Mouse (Mus musculus) T-helper 17 cell (primary cell): ENCODE measurements at regions not wholly inside any gene's neighbourhood (a gene's known extent, or its start where the extent isn't known, plus 50 kb on each side); places are given as distances from the start of the nearest gene placed in this dataset.

Experiments
- in situ Hi-C, 2 experiments: fragments of 300-600 bp; cut with MboI, MseI; formaldehyde crosslinking; loops; 1 replicate in 1 of 2; 2 replicates in 1 of 2; pipeline ENCODE4 v1.15.1; 2025; ENCODE audit warnings: high pct_unique_total_duplicates in 2 of 2

- in situ Hi-C loops = no loop called here
Observed at GRCm38 (mm10) chr2:45656011-45656410, 538.8 kb upstream of the Zeb2 start.

GRCm38 (mm10) chr2:45654693-45655092 lies 537.5 kb upstream of the Zeb2 start:
- in situ Hi-C loops = no loop called here

GRCm38 (mm10) chr2:45652977-45653376 lies 535.8 kb upstream of the Zeb2 start:
- in situ Hi-C loops = no loop called here

- in situ Hi-C loops = no loop called here
Observed at GRCm38 (mm10) chr2:45650271-45650985, 533.2 kb upstream of the Zeb2 start.

GRCm38 (mm10) chr2:45647846-45648245 lies 530.7 kb upstream of the Zeb2 start:
- in situ Hi-C loops = no loop called here

- in situ Hi-C loops = loop anchor here in 1 of 2 experiments (10.0 kb wide), 1 partner anchor 595 kb away; no protein-coding TSS in a partner anchor
Observed at GRCm38 (mm10) chr2:45630081-45630480, 512.9 kb upstream of the Zeb2 start.

- in situ Hi-C loops = loop anchor here in 1 of 2 experiments (10.0 kb wide), 2 partner anchors 595 to 1925 kb away; no protein-coding TSS in a partner anchor
Observed at GRCm38 (mm10) chr2:45629616-45630015, 512.4 kb upstream of the Zeb2 start.

GRCm38 (mm10) chr2:45623056-45623455 lies 505.9 kb upstream of the Zeb2 start:
- in situ Hi-C loops = loop anchor here in 1 of 2 experiments (10.0 kb wide), 1 partner anchor 1918 kb away; no protein-coding TSS in a partner anchor

GRCm38 (mm10) chr2:45608926-45609325 lies 491.7 kb upstream of the Zeb2 start:
- in situ Hi-C loops = no loop called here

GRCm38 (mm10) chr2:45607393-45607792 lies 490.2 kb upstream of the Zeb2 start:
- in situ Hi-C loops = no loop called here

- in situ Hi-C loops = no loop called here
Observed at GRCm38 (mm10) chr2:45601332-45601900, 484.2 kb upstream of the Zeb2 start.

GRCm38 (mm10) chr2:45593765-45594164 lies 476.6 kb upstream of the Zeb2 start:
- in situ Hi-C loops = no loop called here

GRCm38 (mm10) chr2:45590980-45591379 lies 473.8 kb upstream of the Zeb2 start:
- in situ Hi-C loops = no loop called here

- in situ Hi-C loops = no loop called here
Observed at GRCm38 (mm10) chr2:45588248-45588647, 471.1 kb upstream of the Zeb2 start.

- in situ Hi-C loops = no loop called here
Observed at GRCm38 (mm10) chr2:45586588-45587200, 469.5 kb upstream of the Zeb2 start.

GRCm38 (mm10) chr2:45581549-45581925 lies 464.3 kb upstream of the Zeb2 start:
- in situ Hi-C loops = no loop called here

- in situ Hi-C loops = no loop called here
Observed at GRCm38 (mm10) chr2:45580838-45581548, 463.8 kb upstream of the Zeb2 start.

- in situ Hi-C loops = no loop called here
Observed at GRCm38 (mm10) chr2:45572906-45573305, 455.7 kb upstream of the Zeb2 start.

GRCm38 (mm10) chr2:45554707-45555106 lies 437.5 kb upstream of the Zeb2 start:
- in situ Hi-C loops = no loop called here

- in situ Hi-C loops = no loop called here
Observed at GRCm38 (mm10) chr2:45541394-45541793, 424.2 kb upstream of the Zeb2 start.

GRCm38 (mm10) chr2:45538950-45539349 lies 421.8 kb upstream of the Zeb2 start:
- in situ Hi-C loops = no loop called here

- in situ Hi-C loops = no loop called here
Observed at GRCm38 (mm10) chr2:45537722-45538121, 420.5 kb upstream of the Zeb2 start.
